Mouse (Mus musculus) limb, embryonic 14.5 days (tissue): ENCODE measurements around the gene Gramd1b. TPM values are rescaled to one million over a fixed set of nuclear protein-coding genes. Genes with fewer than 3 reads are reported as not detected.

Experiments used
- ATAC-seq: fragments of 200-750 bp; cut with Nextera tagmentation; 2 replicates; pipeline ENCODE4 v1.8.0; 2017; ENCODE audit warnings: low read depth, moderate number of reproducible peaks, moderate TSS enrichment; ENCODE audit not compliant: low FRiP score
- DNase-seq: peaks from one replicate; pipeline ENCODE4 v3.0.0-alpha.2; 2015; ENCODE audit warnings: low spot score
- H3K27ac ChIP-seq: fragments of 300-500 bp; sonication (generic); replicated peaks from 2 replicates; pipeline ENCODE4 v1.5.1; 2014; ENCODE audit warnings: low read depth, mild to moderate bottlenecking, low read length, moderate library complexity, mixed read lengths
- H3K27me3 ChIP-seq: fragments of 300-500 bp; sonication (generic); 2 replicates; pipeline ENCODE4 v1.6.1; 2014; ENCODE audit warnings: low read length, mixed read lengths; ENCODE audit not compliant: control insufficient read depth, insufficient read depth
- H3K36me3 ChIP-seq: fragments of 300-500 bp; sonication (generic); 2 replicates; pipeline ENCODE4 v1.6.1; 2014; ENCODE audit warnings: mild to moderate bottlenecking, low read length, moderate library complexity, mixed read lengths; ENCODE audit not compliant: control insufficient read depth, insufficient read depth
- H3K4me1 ChIP-seq: fragments of 300-500 bp; sonication (generic); 2 replicates; pipeline ENCODE4 v1.6.1; 2014; ENCODE audit warnings: antibody characterized with exemption, low read length, mixed read lengths; ENCODE audit not compliant: control insufficient read depth, insufficient read depth
- H3K4me2 ChIP-seq: fragments of 300-500 bp; sonication (generic); replicated peaks from 2 replicates; pipeline ENCODE4 v1.6.1; 2014; ENCODE audit warnings: low read depth, mild to moderate bottlenecking, low read length, moderate library complexity; ENCODE audit not compliant: severe bottlenecking
- H3K4me3 ChIP-seq: fragments of 300-500 bp; sonication (generic); replicated peaks from 2 replicates; pipeline ENCODE4 v1.5.1; 2014; ENCODE audit warnings: low read length
- H3K9ac ChIP-seq: fragments of 300-500 bp; sonication (generic); 2 replicates; pipeline ENCODE4 v1.6.1; 2014; ENCODE audit warnings: mild to moderate bottlenecking, low read depth, low read length, moderate library complexity; ENCODE audit not compliant: severe bottlenecking
- H3K9me3 ChIP-seq: fragments of 300-500 bp; sonication (generic); 2 replicates; pipeline ENCODE4 v1.6.1; 2016; ENCODE audit warnings: low read length; ENCODE audit not compliant: control insufficient read depth
- POLR2A ChIP-seq: fragments of 200-500 bp; IDR thresholded peaks from 2 replicates; pipeline ENCODE4 v1.8.0; 2012; ENCODE audit warnings: inconsistent platforms, mild to moderate bottlenecking, moderate library complexity, borderline replicate concordance; ENCODE audit not compliant: insufficient read depth, insufficient read length; ENCODE audit errors: extremely low read depth
- WGBS: fragments of 180-500 bp; shearing (Covaris S2); extraction: QIAGEN DNeasy Blood & Tissue Kit; methylation state at CpG from one replicate; pipeline ENCODE4 v1.1.7; 2014; 5-methylcytosine and 5-hydroxymethylcytosine counted together
- polyA plus RNA-seq, 2 experiments: library from polyadenylated mRNA; depleted of rRNA in 1 of 2; stranded (reverse) in 1 of 2; unstranded in 1 of 2; fragments of >200 nt; fragmentation: Nextera tagmentation in 1 of 2; extraction: Ambion mirVana in 1 of 2; gene quantifications; 2 replicates each; pipeline versions ENCODE4 v1.2.1 to v1.2.3; 2012 to 2014

Gene Gramd1b
- polyA plus RNA-seq, 2 experiments: 3.6 to 11.3 TPM

- H3K27me3 ChIP-seq: no peaks in the 10 kb centered on the region
- H3K27ac ChIP-seq: no peak overlapping the region
- no peaks in the 10 kb centered on the region for H3K4me1 ChIP-seq
- ATAC-seq: no peak
- no peaks in the 10 kb centered on the region for H3K9me3 ChIP-seq
- no peak overlapping the region for H3K9ac ChIP-seq
- H3K4me2 ChIP-seq: no peak overlapping the region
- no peaks in the 10 kb centered on the region for H3K36me3 ChIP-seq
- no peak for TF ChIP-seq POLR2A
- no peak overlapping the region for H3K4me3 ChIP-seq
- 66% methylated on average over 6 of the region's 6 CpGs for WGBS
- no peak for DNase-seq
These were observed 169.2 kb downstream of the Gramd1b start for GRCm38 (mm10) chr9:40361970-40362369.

GRCm38 (mm10) chr9:40358408-40358896 lies 172.7 kb downstream of the Gramd1b start:
- TF ChIP-seq POLR2A: no peak
- H3K9ac ChIP-seq: no peak overlapping the region
- H3K4me2 ChIP-seq: no peak overlapping the region
- no peaks in the 10 kb centered on the region for H3K27me3 ChIP-seq
- 85% methylated on average over 8 of the region's 8 CpGs for WGBS
- H3K9me3 ChIP-seq: no peaks in the 10 kb centered on the region
- no peaks in the 10 kb centered on the region for H3K36me3 ChIP-seq
- H3K4me3 ChIP-seq: no peak overlapping the region
- H3K4me1 ChIP-seq: no peaks in the 10 kb centered on the region
- ATAC-seq: no peak
- no peak overlapping the region for H3K27ac ChIP-seq
- DNase-seq: no peak

- WGBS: 90% methylated on average over 4 of the region's 4 CpGs
- H3K4me1 ChIP-seq: no peaks in the 10 kb centered on the region
These were observed 174.3 kb downstream of the Gramd1b start for GRCm38 (mm10) chr9:40356768-40357446.

GRCm38 (mm10) chr9:40356368-40356767 lies 174.8 kb downstream of the Gramd1b start:
- WGBS: 86% methylated on average over 5 of the region's 5 CpGs
- Histone ChIP-seq H3K36me3 (no peaks in the 10 kb centered on the region), H3K4me3 (no peak overlapping the region), H3K9me3 (no peaks in the 10 kb centered on the region), H3K4me2 (no peak overlapping the region), H3K9ac (no peak overlapping the region), H3K4me1 (no peaks in the 10 kb centered on the region), H3K27me3 (no peaks in the 10 kb centered on the region), H3K27ac (no peak overlapping the region)
- no peak for TF ChIP-seq POLR2A
- ATAC-seq (no peak), DNase-seq (no peak)

More at GRCm38 (mm10) chr9:40356768-40357446, 174.3 kb downstream of the Gramd1b start:
- H3K36me3 ChIP-seq: no peaks in the 10 kb centered on the region
- no peak overlapping the region for H3K9ac ChIP-seq
- ATAC-seq (no peak), DNase-seq (no peak)
- no peaks in the 10 kb centered on the region for H3K9me3 ChIP-seq
- no peaks in the 10 kb centered on the region for H3K27me3 ChIP-seq
- no peak for TF ChIP-seq POLR2A
- no peak overlapping the region for H3K27ac ChIP-seq
- no peak overlapping the region for H3K4me2 ChIP-seq
- no peak overlapping the region for H3K4me3 ChIP-seq

- H3K36me3 ChIP-seq: no peaks in the 10 kb centered on the region
- no peak for DNase-seq
- H3K9ac ChIP-seq: no peak overlapping the region
- no peak overlapping the region for H3K4me2 ChIP-seq
- H3K27me3 ChIP-seq: no peaks in the 10 kb centered on the region
- no peak for TF ChIP-seq POLR2A
- H3K9me3 ChIP-seq: no peaks in the 10 kb centered on the region
- WGBS: 88% methylated on average over 8 of the region's 8 CpGs
- ATAC-seq: no peak
- H3K27ac ChIP-seq: no peak overlapping the region
- H3K4me1 ChIP-seq: no peaks in the 10 kb centered on the region
- no peak overlapping the region for H3K4me3 ChIP-seq
These were observed 175.8 kb downstream of the Gramd1b start for GRCm38 (mm10) chr9:40355406-40355805.

- 82% methylated on average over 6 of the region's 6 CpGs for WGBS
- no peak for TF ChIP-seq POLR2A
- ATAC-seq: no peak
These were observed 177.6 kb downstream of the Gramd1b start for GRCm38 (mm10) chr9:40353596-40353995.

More at GRCm38 (mm10) chr9:40353596-40353995, 177.6 kb downstream of the Gramd1b start:
- H3K27me3 ChIP-seq: no peaks in the 10 kb centered on the region
- no peak for DNase-seq
- H3K4me1 ChIP-seq: no peaks in the 10 kb centered on the region
- H3K9ac ChIP-seq: no peak overlapping the region
- no peak overlapping the region for H3K4me3 ChIP-seq
- no peak overlapping the region for H3K4me2 ChIP-seq
- H3K9me3 ChIP-seq: no peaks in the 10 kb centered on the region
- H3K36me3 ChIP-seq: no peaks in the 10 kb centered on the region
- no peak overlapping the region for H3K27ac ChIP-seq
